Mouse (Mus musculus): Measurements from ENCODE around the gene Cluh. TPM values are rescaled to one million over a fixed set of nuclear protein-coding genes. Genes with fewer than 3 reads are reported as not detected.
A peak's percentile ranks its signal among the peaks of the same experiment; 100 is the strongest.

Cluh gene
- polyA plus RNA-seq, 1 experiment from 2014 or later: 27.5 TPM

DNA sequence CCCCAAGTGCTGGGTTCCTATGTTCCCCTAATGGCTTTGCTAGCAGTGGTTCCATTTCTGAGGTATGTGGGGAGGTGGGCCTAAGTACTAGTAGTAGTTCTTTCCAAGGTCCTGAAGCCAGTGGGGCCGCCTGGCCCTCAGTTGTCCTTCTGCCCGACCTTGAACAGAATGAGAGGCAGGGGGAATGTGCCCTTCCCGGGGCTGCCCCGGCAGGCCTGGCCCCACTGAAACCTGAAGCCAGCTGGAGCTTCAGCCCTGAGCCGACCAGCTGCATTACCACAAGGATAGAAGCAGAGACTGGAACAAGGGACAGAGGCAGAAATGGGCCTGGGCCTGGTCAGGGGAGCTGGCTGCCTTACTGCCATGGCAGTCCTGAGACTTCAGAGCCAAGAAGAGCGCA, 4.1 kb downstream of the Cluh start:
- Histone ChIP-seq H3K9ac (ENCODE audit: low read depth, low read length) (peak overlapping the region; percentile 66), H3K4me3 (ENCODE audit: low read depth, low read length) (peak overlapping the region; percentile 18; the same call in 1 of the 2 replicates), H3K27me3 (ENCODE audit: control insufficient read depth, insufficient read depth, low read length) (no peaks in the 10 kb centered on the region), H3K27ac (ENCODE audit: low read depth, low read length) (peak overlapping the region; percentile 90), H3K36me3 (ENCODE audit: control insufficient read depth, insufficient read depth, low read length) (peaks cover 17% of the 10 kb centered on the region), H3K4me2 (peak overlapping the region; percentile 51), H3K9me3 (replicated peaks; ENCODE audit: control insufficient read depth, low read length) (peaks cover 3% of the 10 kb centered on the region; the same call in 1 of the 2 replicates), H3K4me1 (ENCODE audit: control insufficient read depth, insufficient read depth, low read length) (peaks cover 52% of the 10 kb centered on the region)
- no peak for ATAC-seq (replicated peaks; ENCODE audit: insufficient number of reproducible peaks, low FRiP score, low TSS enrichment)
- 49% methylated on average over 6 of the region's 6 CpGs for WGBS (ENCODE audit: insufficient replicate concordance)

- peaks cover 39% of the 10 kb centered on the region for H3K4me1 ChIP-seq (ENCODE audit: control insufficient read depth, insufficient read depth, low read length)
- H3K27me3 ChIP-seq (ENCODE audit: control insufficient read depth, insufficient read depth, low read length): no peaks in the 10 kb centered on the region
- ATAC-seq (replicated peaks; ENCODE audit: insufficient number of reproducible peaks, low FRiP score, low TSS enrichment): no peak
- no peak overlapping the region for H3K4me2 ChIP-seq
- WGBS (ENCODE audit: insufficient replicate concordance): 68% methylated on average over 3 of the region's 3 CpGs
- no peak overlapping the region for H3K9ac ChIP-seq (ENCODE audit: low read depth, low read length)
- peaks cover 3% of the 10 kb centered on the region; the same call in 1 of the 2 replicates for H3K9me3 ChIP-seq (replicated peaks; ENCODE audit: control insufficient read depth, low read length)
- H3K36me3 ChIP-seq (ENCODE audit: control insufficient read depth, insufficient read depth, low read length): peaks cover 42% of the 10 kb centered on the region
- no peak overlapping the region for H3K4me3 ChIP-seq (ENCODE audit: low read depth, low read length)
- H3K27ac ChIP-seq (ENCODE audit: low read depth, low read length): no peak overlapping the region
Observed at GRCm38 (mm10) chr11:74655941-74656340, 6.6 kb downstream of the Cluh start.

DNA sequence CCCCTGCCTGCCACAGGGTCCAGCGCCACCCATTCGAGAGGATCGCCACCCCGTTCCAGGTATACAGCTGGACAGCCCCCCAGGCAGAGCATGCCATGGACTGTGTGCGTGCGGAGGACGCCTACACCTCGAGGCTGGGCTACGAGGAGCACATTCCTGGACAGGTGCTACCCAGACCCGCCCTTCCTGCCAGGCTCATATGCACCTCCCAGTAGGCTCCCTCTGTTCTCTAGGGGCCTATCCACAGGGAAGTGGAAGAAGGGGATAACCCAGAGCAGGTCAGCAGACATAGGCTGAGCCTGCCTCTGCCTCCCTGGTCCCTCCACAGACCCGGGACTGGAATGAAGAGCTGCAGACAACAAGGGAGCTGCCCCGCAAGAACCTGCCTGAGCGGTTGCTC, 11.0 kb downstream of the Cluh start:
- H3K4me3 ChIP-seq (ENCODE audit: low read depth, low read length): no peak overlapping the region
- no peak for ATAC-seq (replicated peaks; ENCODE audit: insufficient number of reproducible peaks, low FRiP score, low TSS enrichment)
- 93% methylated on average over 13 of the region's 13 CpGs for WGBS (ENCODE audit: insufficient replicate concordance)

GRCm38 (mm10) chr11:74661641-74662040, 12.3 kb downstream of the Cluh start:
- H3K4me1 ChIP-seq (ENCODE audit: control insufficient read depth, insufficient read depth, low read length): no peaks in the 10 kb centered on the region
- no peak overlapping the region for H3K27ac ChIP-seq (ENCODE audit: low read depth, low read length)
- no peaks in the 10 kb centered on the region for H3K27me3 ChIP-seq (ENCODE audit: control insufficient read depth, insufficient read depth, low read length)
- no peak overlapping the region for H3K9ac ChIP-seq (ENCODE audit: low read depth, low read length)
- no peak for ATAC-seq (replicated peaks; ENCODE audit: insufficient number of reproducible peaks, low FRiP score, low TSS enrichment)
- H3K4me2 ChIP-seq: no peak overlapping the region
- 92% methylated on average over 19 of the region's 19 CpGs for WGBS (ENCODE audit: insufficient replicate concordance)
- H3K4me3 ChIP-seq (ENCODE audit: low read depth, low read length): no peak overlapping the region
- peaks cover 80% of the 10 kb centered on the region for H3K36me3 ChIP-seq (ENCODE audit: control insufficient read depth, insufficient read depth, low read length)
- peaks cover 3% of the 10 kb centered on the region; the same call in 1 of the 2 replicates for H3K9me3 ChIP-seq (replicated peaks; ENCODE audit: control insufficient read depth, low read length)

More for the DNA sequence above, 11.0 kb downstream of the Cluh start:
- no peak overlapping the region for H3K9ac ChIP-seq (ENCODE audit: low read depth, low read length)
- no peaks in the 10 kb centered on the region for H3K27me3 ChIP-seq (ENCODE audit: control insufficient read depth, insufficient read depth, low read length)
- H3K4me1 ChIP-seq (ENCODE audit: control insufficient read depth, insufficient read depth, low read length): no peaks in the 10 kb centered on the region
- peaks cover 72% of the 10 kb centered on the region for H3K36me3 ChIP-seq (ENCODE audit: control insufficient read depth, insufficient read depth, low read length)
- no peak overlapping the region for H3K4me2 ChIP-seq
- H3K27ac ChIP-seq (ENCODE audit: low read depth, low read length): no peak overlapping the region
- peaks cover 3% of the 10 kb centered on the region; the same call in 1 of the 2 replicates for H3K9me3 ChIP-seq (replicated peaks; ENCODE audit: control insufficient read depth, low read length)

- no peak for ATAC-seq (replicated peaks; ENCODE audit: insufficient number of reproducible peaks, low FRiP score, low TSS enrichment)
- WGBS (ENCODE audit: insufficient replicate concordance): 86% methylated on average over 6 of the region's 6 CpGs
- H3K27ac ChIP-seq (ENCODE audit: low read depth, low read length): no peak overlapping the region
Observed at GRCm38 (mm10) chr11:74662221-74662620, 12.9 kb downstream of the Cluh start.

GRCm38 (mm10) chr11:74664279-74664678, 15.0 kb downstream of the Cluh start:
- no peaks in the 10 kb centered on the region for H3K9me3 ChIP-seq (replicated peaks; ENCODE audit: control insufficient read depth, low read length)
- WGBS (ENCODE audit: insufficient replicate concordance): 86% methylated on average over 3 of the region's 3 CpGs
- H3K27me3 ChIP-seq (ENCODE audit: control insufficient read depth, insufficient read depth, low read length): no peaks in the 10 kb centered on the region
- H3K36me3 ChIP-seq (ENCODE audit: control insufficient read depth, insufficient read depth, low read length): peaks cover 71% of the 10 kb centered on the region
- H3K4me2 ChIP-seq: no peak overlapping the region
- H3K27ac ChIP-seq (ENCODE audit: low read depth, low read length): no peak overlapping the region
- H3K4me3 ChIP-seq (ENCODE audit: low read depth, low read length): no peak overlapping the region
- H3K4me1 ChIP-seq (ENCODE audit: control insufficient read depth, insufficient read depth, low read length): no peaks in the 10 kb centered on the region
- ATAC-seq (replicated peaks; ENCODE audit: insufficient number of reproducible peaks, low FRiP score, low TSS enrichment): no peak
- H3K9ac ChIP-seq (ENCODE audit: low read depth, low read length): no peak overlapping the region

More at GRCm38 (mm10) chr11:74662221-74662620, 12.9 kb downstream of the Cluh start:
- Histone ChIP-seq H3K9me3 (replicated peaks; ENCODE audit: control insufficient read depth, low read length) (peaks cover 3% of the 10 kb centered on the region; the same call in 1 of the 2 replicates), H3K27me3 (ENCODE audit: control insufficient read depth, insufficient read depth, low read length) (no peaks in the 10 kb centered on the region), H3K4me3 (ENCODE audit: low read depth, low read length) (no peak overlapping the region), H3K36me3 (ENCODE audit: control insufficient read depth, insufficient read depth, low read length) (peaks cover 80% of the 10 kb centered on the region), H3K9ac (ENCODE audit: low read depth, low read length) (no peak overlapping the region), H3K4me2 (no peak overlapping the region), H3K4me1 (ENCODE audit: control insufficient read depth, insufficient read depth, low read length) (no peaks in the 10 kb centered on the region)

DNA sequence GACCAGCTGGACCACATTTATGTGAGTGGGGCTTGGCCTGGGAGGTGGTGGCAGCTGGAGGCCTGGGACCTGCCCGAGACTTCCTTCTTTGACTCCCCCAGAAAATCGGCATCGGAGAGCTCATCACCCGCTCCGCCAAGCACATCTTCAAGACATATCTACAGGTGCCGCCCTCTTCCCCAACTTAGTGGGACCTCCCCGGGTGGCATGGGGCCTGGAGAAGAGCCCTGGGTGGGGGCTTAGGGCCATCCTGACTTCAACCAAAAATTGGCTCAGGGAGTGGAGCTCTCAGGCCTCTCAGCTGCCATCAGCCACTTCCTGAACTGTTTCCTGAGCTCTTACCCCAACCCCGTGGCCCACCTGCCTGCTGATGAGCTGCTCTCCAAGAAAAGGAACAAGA, 15.6 kb downstream of the Cluh start:
- no peak overlapping the region for H3K27ac ChIP-seq (ENCODE audit: low read depth, low read length)
- H3K4me1 ChIP-seq (ENCODE audit: control insufficient read depth, insufficient read depth, low read length): no peaks in the 10 kb centered on the region
- H3K9ac ChIP-seq (ENCODE audit: low read depth, low read length): no peak overlapping the region
- H3K4me3 ChIP-seq (ENCODE audit: low read depth, low read length): no peak overlapping the region
- H3K36me3 ChIP-seq (ENCODE audit: control insufficient read depth, insufficient read depth, low read length): peaks cover 67% of the 10 kb centered on the region
- no peaks in the 10 kb centered on the region for H3K9me3 ChIP-seq (replicated peaks; ENCODE audit: control insufficient read depth, low read length)
- WGBS (ENCODE audit: insufficient replicate concordance): 91% methylated on average over 8 of the region's 8 CpGs
- no peak for ATAC-seq (replicated peaks; ENCODE audit: insufficient number of reproducible peaks, low FRiP score, low TSS enrichment)
- H3K27me3 ChIP-seq (ENCODE audit: control insufficient read depth, insufficient read depth, low read length): no peaks in the 10 kb centered on the region
- no peak overlapping the region for H3K4me2 ChIP-seq

DNA sequence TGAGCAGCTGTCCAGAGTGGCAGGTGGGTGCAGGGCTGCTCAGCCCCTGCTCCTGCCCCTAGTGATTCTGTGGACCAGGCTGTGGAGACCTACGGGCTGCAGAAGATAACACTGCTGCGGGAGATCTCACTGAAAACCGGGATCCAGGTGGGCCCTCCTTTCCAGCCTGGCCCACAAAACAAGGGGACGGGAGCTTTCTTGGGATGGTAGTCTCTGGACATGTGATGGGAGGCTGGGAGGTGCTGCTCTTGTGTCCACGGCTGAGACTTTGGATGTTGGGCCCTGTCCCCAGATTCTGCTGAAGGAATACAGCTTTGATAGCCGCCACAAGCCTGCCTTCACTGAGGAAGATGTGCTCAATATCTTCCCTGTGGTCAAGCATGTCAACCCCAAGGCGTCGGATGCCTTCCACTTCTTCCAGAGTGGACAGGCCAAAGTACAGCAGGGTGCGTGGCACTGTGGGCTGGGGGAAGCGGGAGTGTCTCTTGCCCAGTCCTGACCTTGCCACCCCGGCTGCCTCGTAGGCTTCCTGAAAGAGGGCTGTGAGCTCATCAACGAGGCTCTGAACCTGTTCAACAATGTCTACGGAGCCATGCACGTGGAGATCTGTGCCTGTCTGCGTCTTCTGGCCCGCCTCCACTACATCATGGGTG, 16.5 kb downstream of the Cluh start:
- H3K9ac ChIP-seq (ENCODE audit: low read depth, low read length): no peak overlapping the region
- no peaks in the 10 kb centered on the region for H3K9me3 ChIP-seq (replicated peaks; ENCODE audit: control insufficient read depth, low read length)
- H3K27ac ChIP-seq (ENCODE audit: low read depth, low read length): no peak overlapping the region
- H3K36me3 ChIP-seq (ENCODE audit: control insufficient read depth, insufficient read depth, low read length): peaks cover 59% of the 10 kb centered on the region
- H3K27me3 ChIP-seq (ENCODE audit: control insufficient read depth, insufficient read depth, low read length): no peaks in the 10 kb centered on the region
- no peak for ATAC-seq (replicated peaks; ENCODE audit: insufficient number of reproducible peaks, low FRiP score, low TSS enrichment)
- 90% methylated on average over 17 of the region's 17 CpGs for WGBS (ENCODE audit: insufficient replicate concordance)
- H3K4me3 ChIP-seq (ENCODE audit: low read depth, low read length): no peak overlapping the region
- H3K4me1 ChIP-seq (ENCODE audit: control insufficient read depth, insufficient read depth, low read length): no peaks in the 10 kb centered on the region
- no peak overlapping the region for H3K4me2 ChIP-seq

GRCm38 (mm10) chr11:74666284-74666652, 17.0 kb downstream of the Cluh start:
- Histone ChIP-seq H3K4me2 (no peak overlapping the region), H3K9me3 (replicated peaks; ENCODE audit: control insufficient read depth, low read length) (no peaks in the 10 kb centered on the region), H3K27ac (ENCODE audit: low read depth, low read length) (no peak overlapping the region), H3K9ac (ENCODE audit: low read depth, low read length) (no peak overlapping the region), H3K4me3 (ENCODE audit: low read depth, low read length) (no peak overlapping the region), H3K36me3 (ENCODE audit: control insufficient read depth, insufficient read depth, low read length) (peaks cover 55% of the 10 kb centered on the region), H3K4me1 (ENCODE audit: control insufficient read depth, insufficient read depth, low read length) (no peaks in the 10 kb centered on the region), H3K27me3 (ENCODE audit: control insufficient read depth, insufficient read depth, low read length) (no peaks in the 10 kb centered on the region)
- whole genome bisulfite sequencing (ENCODE audit: insufficient replicate concordance): 92% methylated on average over 5 of the region's 5 CpGs
- no peak for ATAC-seq (replicated peaks; ENCODE audit: insufficient number of reproducible peaks, low FRiP score, low TSS enrichment)

All from heart, embryonic 11.5 days (tissue).